Mouse (Mus musculus) kidney, embryonic 14.5 days (tissue): ENCODE measurements around the gene Zfp526. TPM values are rescaled to one million over a fixed set of nuclear protein-coding genes. Genes with fewer than 3 reads are reported as not detected.
"Not testable (repeated sequence)": the region's sequence is repeated elsewhere in the genome, so short reads cannot be mapped to it uniquely, and the experiment has no call there.

Experiments
- ATAC-seq: fragments of 200-750 bp; cut with Nextera tagmentation; 2 replicates; pipeline ENCODE4 v1.8.0; 2017; ENCODE audit warnings: moderate number of reproducible peaks, mild to moderate bottlenecking, moderate TSS enrichment, moderate library complexity; ENCODE audit not compliant: low FRiP score, low TSS enrichment
- H3K27ac ChIP-seq: fragments of 300-500 bp; sonication (generic); 2 replicates; pipeline ENCODE4 v1.5.1; 2014; ENCODE audit warnings: low read depth, mild to moderate bottlenecking, low read length, moderate library complexity, mixed read lengths
- H3K27me3 ChIP-seq: fragments of 300-500 bp; sonication (generic); 2 replicates; pipeline ENCODE4 v1.6.1; 2014; ENCODE audit warnings: mild to moderate bottlenecking, low read length; ENCODE audit not compliant: control insufficient read depth, insufficient read depth
- H3K36me3 ChIP-seq: fragments of 300-500 bp; sonication (generic); 2 replicates; pipeline ENCODE4 v1.6.1; 2014; ENCODE audit warnings: low read length, mixed read lengths; ENCODE audit not compliant: control insufficient read depth, insufficient read depth
- H3K4me1 ChIP-seq: fragments of 300-500 bp; sonication (generic); 2 replicates; pipeline ENCODE4 v1.6.1; 2014; ENCODE audit warnings: low read length, mixed read lengths; ENCODE audit not compliant: control insufficient read depth, insufficient read depth
- H3K4me2 ChIP-seq: fragments of 300-500 bp; sonication (generic); replicated peaks from 2 replicates; pipeline ENCODE4 v1.6.1; 2014; ENCODE audit warnings: low read depth, mild to moderate bottlenecking, low read length
- H3K4me3 ChIP-seq: fragments of 300-500 bp; sonication (generic); 2 replicates; pipeline ENCODE4 v1.5.1; 2014; ENCODE audit warnings: mild to moderate bottlenecking, low read length
- H3K9ac ChIP-seq: fragments of 300-500 bp; sonication (generic); 2 replicates; pipeline ENCODE4 v1.6.1; 2014; ENCODE audit warnings: low read depth, mild to moderate bottlenecking, low read length, moderate library complexity
- H3K9me3 ChIP-seq: fragments of 300-500 bp; sonication (generic); 2 replicates; pipeline ENCODE4 v1.6.1; 2016; ENCODE audit warnings: low read length; ENCODE audit not compliant: control insufficient read depth
- WGBS: fragments of 180-500 bp; shearing (Covaris S2); extraction: QIAGEN DNeasy Blood & Tissue Kit; methylation state at CpG from one replicate; pipeline ENCODE4 v1.1.7; 2014; 5-methylcytosine and 5-hydroxymethylcytosine counted together
- polyA plus RNA-seq: library from polyadenylated mRNA; unstranded; fragments of >200 nt; fragmentation: Nextera tagmentation; extraction: Ambion mirVana; gene quantifications from 2 replicates; pipeline ENCODE4 v1.2.1, GENCODE M21; 2014

The Zfp526 gene
- polyA plus RNA-seq, 1 experiment from 2014 or later: 4.2 TPM

DNA sequence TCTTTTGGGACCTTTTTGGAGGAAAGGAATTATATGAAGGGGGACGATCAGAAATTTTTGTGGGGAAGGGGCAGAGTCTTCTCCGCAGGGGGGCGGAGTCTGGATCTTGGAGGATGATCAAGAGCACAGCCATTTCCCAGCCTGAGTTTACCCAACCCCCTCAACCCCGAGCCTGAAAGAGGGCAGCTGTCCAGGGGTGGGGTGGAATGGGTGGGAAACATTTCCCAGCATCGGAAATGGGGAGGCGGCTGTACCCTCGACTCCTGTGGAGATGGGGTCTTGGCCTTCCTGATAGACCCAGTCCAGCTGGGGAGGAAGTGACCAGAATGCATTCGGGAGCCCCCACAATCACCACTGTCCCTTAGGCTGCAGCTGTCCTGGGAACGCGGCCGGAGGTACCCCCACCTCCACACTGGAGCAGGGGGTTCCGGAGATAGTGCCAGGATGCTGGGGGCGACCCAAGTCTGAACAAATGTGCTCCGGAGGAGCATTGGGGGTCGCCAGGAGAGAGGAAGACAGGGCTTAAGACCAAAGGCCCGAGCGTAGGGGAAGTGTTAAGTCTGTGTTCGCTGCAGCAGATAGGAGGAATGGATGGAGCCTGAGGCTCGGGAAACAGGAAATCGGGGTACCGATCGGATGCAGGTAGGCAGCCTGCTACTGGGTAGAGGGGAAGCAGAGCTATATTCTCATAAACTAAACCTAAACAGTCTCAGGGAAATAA, 30.0 kb downstream of the Zfp526 start:
- Histone ChIP-seq H3K9ac (peak overlapping the region; percentile 90), H3K4me3 (peak overlapping the region; percentile 73), H3K4me2 (peak overlapping the region; percentile 94), H3K27ac (peak overlapping the region; percentile 99), H3K36me3 (peaks cover 2% of the 10 kb centered on the region; the same call in 1 of the 2 replicates), H3K9me3 (no peaks in the 10 kb centered on the region), H3K4me1 (peaks cover 32% of the 10 kb centered on the region), H3K27me3 (no peaks in the 10 kb centered on the region)
- WGBS: 1% methylated on average over 22 of the region's 22 CpGs
- ATAC-seq: peak; percentile 10

DNA sequence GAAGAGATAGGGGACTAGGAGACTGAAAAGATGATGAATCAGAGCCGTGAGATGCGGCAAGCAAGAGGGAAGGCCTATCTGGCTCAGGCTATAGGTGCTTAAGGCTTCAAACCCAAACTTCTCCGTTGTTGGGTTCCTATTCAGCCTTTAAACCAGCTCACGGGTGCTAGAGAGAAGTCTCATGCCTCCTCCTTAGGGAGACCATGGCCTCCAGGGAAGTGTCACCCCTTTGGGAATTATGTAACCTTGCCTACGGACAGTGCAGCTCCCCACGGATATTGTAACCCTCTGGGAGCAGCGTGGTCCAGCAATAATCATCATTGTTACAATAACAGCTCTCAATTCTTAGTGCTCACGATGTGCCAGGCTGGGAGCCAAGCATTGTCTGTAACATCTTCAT, 30.6 kb downstream of the Zfp526 start:
- peak overlapping the region; percentile 94 for H3K4me2 ChIP-seq
- H3K4me3 ChIP-seq: peak overlapping the region; percentile 73
- ATAC-seq: no peak
- peak overlapping the region; percentile 99 for H3K27ac ChIP-seq
- H3K36me3 ChIP-seq: no peaks in the 10 kb centered on the region; the same call in 1 of the 2 replicates
- WGBS: 17% methylated on average over 8 of the region's 8 CpGs
- peak overlapping the region; percentile 90 for H3K9ac ChIP-seq
- H3K4me1 ChIP-seq: peaks cover 26% of the 10 kb centered on the region
- no peaks in the 10 kb centered on the region for H3K27me3 ChIP-seq
- no peaks in the 10 kb centered on the region for H3K9me3 ChIP-seq

DNA sequence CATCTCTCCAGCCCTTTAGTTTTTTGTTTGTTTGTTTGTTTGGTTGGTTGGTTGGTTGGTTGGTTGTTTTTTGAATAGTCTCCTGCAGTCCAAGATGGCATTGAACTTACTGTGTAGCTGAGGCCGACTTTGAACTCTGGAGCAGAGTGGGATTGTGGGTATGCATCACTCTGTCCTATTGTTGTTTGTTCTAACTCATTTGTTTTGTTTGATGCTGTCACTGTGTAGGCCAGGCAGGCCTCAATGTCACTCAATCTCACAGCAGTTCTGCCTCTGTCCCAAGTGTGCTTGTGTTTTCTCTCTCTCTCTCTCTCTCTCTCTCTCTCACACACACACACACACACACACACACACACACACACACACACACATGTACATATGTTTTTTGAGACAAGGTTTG, 40.7 kb downstream of the Zfp526 start:
- H3K27me3 ChIP-seq: no peaks in the 10 kb centered on the region
- 76% methylated on average over 1 of the region's 1 CpGs for WGBS

GRCm38 (mm10) chr7:25263968-25264870, 43.0 kb downstream of the Zfp526 start:
- Histone ChIP-seq H3K36me3 (no peaks in the 10 kb centered on the region), H3K4me1 (peaks cover 9% of the 10 kb centered on the region; the same call in 1 of the 2 replicates), H3K4me3 (no peak overlapping the region), H3K27ac (no peak overlapping the region), H3K9me3 (no peaks in the 10 kb centered on the region), H3K4me2 (no peak overlapping the region), H3K27me3 (no peaks in the 10 kb centered on the region), H3K9ac (no peak overlapping the region)
- 30% methylated on average over 17 of the region's 17 CpGs for WGBS
- ATAC-seq: no peak

More for the DNA sequence above, 40.7 kb downstream of the Zfp526 start:
- Histone ChIP-seq H3K36me3 (no peaks in the 10 kb centered on the region), H3K27ac (no peak overlapping the region), H3K9me3 (no peaks in the 10 kb centered on the region), H3K4me2 (no peak overlapping the region), H3K9ac (no peak overlapping the region), H3K4me1 (0 out of 2 replicates have a peak, but pooled peaks cover 3% of the 10 kb centered on the region), H3K4me3 (no peak overlapping the region)
- no peak for ATAC-seq

- not testable (repeated sequence) for H3K36me3 ChIP-seq, H3K4me2 ChIP-seq, H3K27ac ChIP-seq, H3K9ac ChIP-seq, H3K9me3 ChIP-seq, ATAC-seq, H3K27me3 ChIP-seq, H3K4me3 ChIP-seq
- WGBS: 91% methylated on average over 5 of the region's 5 CpGs
- peaks cover 24% of the 10 kb centered on the region for H3K4me1 ChIP-seq
These were observed 44.5 kb downstream of the Zfp526 start for GRCm38 (mm10) chr7:25265743-25266142.

- Histone ChIP-seq H3K4me3 (peak overlapping the region; percentile 82; the same call in 1 of the 2 replicates), H3K9me3 (no peaks in the 10 kb centered on the region), H3K27ac (no peak overlapping the region), H3K36me3 (peaks cover 6% of the 10 kb centered on the region), H3K9ac (peak overlapping the region; percentile 61; the same call in 1 of the 2 replicates), H3K4me2 (peak overlapping the region; percentile 43), H3K4me1 (peaks cover 25% of the 10 kb centered on the region), H3K27me3 (no peaks in the 10 kb centered on the region)
- ATAC-seq: no peak
- WGBS: 90% methylated on average over 8 of the region's 8 CpGs
These were observed 45.1 kb downstream of the Zfp526 start for GRCm38 (mm10) chr7:25266180-25266962.

GRCm38 (mm10) chr7:25267301-25267750, 46.1 kb downstream of the Zfp526 start, which contains the start of gene Cic:
Gene Cic, plus strand, starts transcription at chr7:25267704.
- ATAC-seq: peak; percentile 85
- peak within 1 kb of the TSS; percentile 84; the same call in 1 of the 2 replicates for H3K27ac ChIP-seq
- peak within 1 kb of the TSS; percentile 77 for H3K4me2 ChIP-seq
- peaks cover 25% of the 10 kb centered on the region for H3K4me1 ChIP-seq
- peak within 1 kb of the TSS; percentile 80 for H3K9ac ChIP-seq
- H3K36me3 ChIP-seq: peaks cover 15% of the 10 kb centered on the region
- no peaks in the 10 kb centered on the region for H3K9me3 ChIP-seq
- H3K4me3 ChIP-seq: peak within 1 kb of the TSS; percentile 82
- WGBS: under 1% methylated on average over 29 of the region's 29 CpGs
- H3K27me3 ChIP-seq: no peaks in the 10 kb centered on the region

- Histone ChIP-seq H3K9ac (peak overlapping the region; percentile 80), H3K9me3 (no peaks in the 10 kb centered on the region), H3K4me1 (peaks cover 25% of the 10 kb centered on the region), H3K36me3 (peaks cover 21% of the 10 kb centered on the region), H3K4me3 (peak overlapping the region; percentile 82), H3K4me2 (peak overlapping the region; percentile 77), H3K27me3 (no peaks in the 10 kb centered on the region), H3K27ac (peak overlapping the region; percentile 84; the same call in 1 of the 2 replicates)
- under 1% methylated on average over 33 of the region's 33 CpGs for WGBS
- ATAC-seq: peak; percentile 95
These were observed 46.7 kb downstream of the Zfp526 start for GRCm38 (mm10) chr7:25267751-25268463.
